Mouse (Mus musculus) thymus, postnatal 25 days (tissue): Measurements from ENCODE around the gene Zfp810.
"Not testable (repeated sequence)": the region's sequence is repeated elsewhere in the genome, so short reads cannot be mapped to it uniquely, and the experiment has no call there.

ENCODE experiments used
- DNase-seq: peaks from one replicate; pipeline ENCODE4 v3.0.0; 2022

Gene Zfp810

GRCm38 (mm10) chr9:22307156-22307919 is at the start of gene Zfp810:
TSS of gene Zfp810 (minus strand) at chr9:22307648.
- peak; percentile 95 for DNase-seq

DNA sequence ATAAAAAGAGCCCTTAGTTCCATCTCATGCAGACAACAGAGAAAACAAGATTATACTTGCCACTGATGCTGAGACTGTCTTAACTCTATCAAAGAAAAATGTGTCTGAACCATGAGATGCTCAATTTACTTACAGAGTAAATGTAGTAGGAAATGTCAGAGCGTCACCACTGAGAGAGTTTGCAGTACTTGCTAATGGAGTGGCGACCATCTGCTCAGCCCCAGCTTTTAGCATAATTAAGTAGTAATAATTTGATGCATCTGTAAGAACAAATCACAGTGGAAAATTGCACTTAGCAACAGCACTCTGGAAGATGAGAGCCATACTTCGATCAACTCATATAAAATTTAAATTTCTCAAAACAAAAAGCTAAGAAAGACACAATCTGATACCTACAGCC is 48.5 kb upstream of the Zfp810 start:
- no peak for DNase-seq

GRCm38 (mm10) chr9:22353901-22354300 is 46.5 kb upstream of the Zfp810 start:
- no peak for DNase-seq

DNA sequence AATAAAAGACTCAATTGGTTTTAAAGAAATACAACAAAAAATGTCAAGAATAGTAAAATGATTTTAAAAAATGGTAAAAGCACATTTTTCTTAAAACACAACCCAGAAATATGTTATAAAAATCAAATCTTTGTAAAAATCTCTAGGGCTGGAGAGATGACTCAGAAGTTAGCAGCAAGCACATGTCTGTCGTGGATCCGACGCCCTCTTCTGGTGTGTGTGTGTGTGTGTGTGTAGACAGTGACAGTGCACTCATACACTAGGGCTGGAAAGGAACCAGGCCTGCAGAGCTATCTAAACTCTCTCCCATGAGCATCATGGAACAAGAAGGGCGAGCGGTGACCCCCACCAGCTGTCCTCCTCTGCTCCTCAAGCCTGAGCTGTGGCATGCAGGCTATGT is 46.0 kb upstream of the Zfp810 start:
- no peak for DNase-seq

GRCm38 (mm10) chr9:22340331-22340730 is 32.9 kb upstream of the Zfp810 start:
- DNase-seq: no peak

DNA sequence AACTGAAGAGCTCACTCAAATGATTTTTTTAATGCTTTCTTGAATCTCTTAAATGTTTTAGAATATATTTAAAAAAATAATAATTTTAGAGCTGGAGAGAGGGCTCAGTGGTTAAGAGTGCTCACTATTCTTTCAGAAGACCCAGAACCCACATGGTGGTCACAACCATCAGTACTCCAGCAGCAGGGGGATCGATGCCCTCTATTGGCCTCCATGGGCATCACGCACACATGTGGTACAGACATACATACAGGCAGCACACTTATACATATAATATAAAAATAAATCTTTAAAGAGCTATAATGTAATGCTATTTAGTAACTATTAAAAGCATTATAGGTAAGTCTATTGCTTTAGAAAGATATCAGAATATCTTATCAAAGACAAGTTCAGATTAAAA is 29.8 kb upstream of the Zfp810 start:
- no peak for DNase-seq

DNA sequence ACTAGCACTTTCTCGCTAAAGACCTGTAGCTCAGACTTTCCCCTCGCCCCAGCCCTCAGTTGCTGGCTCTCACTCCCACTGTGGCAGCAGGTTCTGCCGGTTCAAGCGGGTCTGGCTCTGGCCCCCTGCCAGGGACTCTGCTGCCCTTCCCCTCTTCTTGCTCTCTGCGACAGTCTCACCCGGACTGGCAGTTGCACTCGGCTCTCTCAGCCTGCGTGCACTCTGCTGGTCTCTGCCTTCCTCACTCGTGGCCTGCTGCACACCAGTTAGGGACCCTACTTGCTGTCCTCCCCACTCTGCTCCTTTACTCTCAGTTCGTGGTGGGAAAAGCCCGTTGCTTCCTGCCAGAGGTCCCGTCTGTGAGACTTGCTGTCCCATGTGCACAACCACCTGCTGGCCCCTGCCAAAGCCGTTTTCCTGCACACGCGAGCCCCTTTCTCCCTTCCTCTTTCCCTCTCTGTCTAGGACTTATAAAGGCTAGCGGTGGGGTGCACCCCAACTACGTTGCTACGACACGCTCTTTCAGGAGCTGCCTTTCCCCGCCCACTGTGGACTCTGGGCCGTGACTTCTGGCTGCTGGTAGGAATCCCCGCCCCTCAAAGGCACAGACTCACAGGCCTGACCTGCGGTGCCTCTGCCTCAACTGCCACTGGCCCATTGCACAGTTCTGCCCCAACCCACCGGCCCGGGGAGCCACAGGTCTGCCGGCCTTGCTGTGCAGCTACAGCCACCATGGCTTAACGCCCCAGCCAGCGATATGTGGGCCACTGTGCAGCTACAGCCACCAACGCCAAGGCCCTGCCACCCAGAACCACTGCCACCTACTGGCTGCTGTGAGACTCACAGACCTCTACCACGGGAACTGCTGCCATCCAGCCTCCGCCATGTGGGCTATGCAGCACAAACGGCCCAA is 20.3 kb upstream of the Zfp810 start:
- DNase-seq: peak; percentile 93

GRCm38 (mm10) chr9:22327099-22327474 is 19.6 kb upstream of the Zfp810 start:
- no peak for DNase-seq

DNA sequence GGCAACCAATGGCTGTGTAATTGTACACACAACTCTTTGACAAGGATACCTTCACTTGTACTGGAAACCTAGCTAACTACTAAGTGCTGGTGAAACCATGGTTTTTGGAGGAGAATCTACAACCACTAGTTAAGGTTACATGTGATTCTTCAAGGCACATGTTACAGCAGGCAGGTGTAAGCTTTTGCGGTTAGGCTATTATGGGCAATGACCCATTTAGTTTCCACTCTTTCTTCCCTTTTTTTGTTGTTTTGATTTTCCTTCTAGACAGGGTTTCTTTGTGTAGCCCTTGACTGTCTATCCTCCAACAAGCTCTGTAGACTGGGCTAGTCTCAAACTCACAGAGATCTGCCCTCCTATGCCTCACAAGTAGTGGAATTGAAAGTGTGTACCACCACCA is 17.1 kb upstream of the Zfp810 start:
- DNase-seq: no peak

GRCm38 (mm10) chr9:22322381-22323211 is 15.1 kb upstream of the Zfp810 start:
- no peak for DNase-seq

- no peak for DNase-seq
These were observed 11.7 kb upstream of the Zfp810 start for GRCm38 (mm10) chr9:22319109-22319508.

- DNase-seq: not testable (repeated sequence)
These were observed 8.6 kb upstream of the Zfp810 start for GRCm38 (mm10) chr9:22316047-22316446.

DNA sequence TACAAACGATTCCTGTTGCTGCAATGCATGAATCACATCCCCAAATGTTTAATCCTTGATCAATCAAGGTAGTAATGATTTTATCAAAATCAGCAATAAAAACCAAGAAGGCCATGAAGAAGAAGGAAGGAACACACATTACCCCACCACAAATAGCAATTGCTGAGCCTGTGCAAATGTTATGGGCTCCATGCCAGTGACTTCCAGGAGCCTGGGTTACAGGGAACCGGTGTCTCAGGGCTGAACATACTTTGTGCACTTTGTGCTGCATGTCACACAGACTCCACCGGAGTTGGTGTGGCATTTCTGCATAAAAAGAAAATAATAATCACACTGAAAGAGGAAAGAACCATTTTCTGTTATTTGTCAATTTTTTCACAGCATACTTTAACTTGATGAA is 6.6 kb upstream of the Zfp810 start:
- DNase-seq: no peak

DNA sequence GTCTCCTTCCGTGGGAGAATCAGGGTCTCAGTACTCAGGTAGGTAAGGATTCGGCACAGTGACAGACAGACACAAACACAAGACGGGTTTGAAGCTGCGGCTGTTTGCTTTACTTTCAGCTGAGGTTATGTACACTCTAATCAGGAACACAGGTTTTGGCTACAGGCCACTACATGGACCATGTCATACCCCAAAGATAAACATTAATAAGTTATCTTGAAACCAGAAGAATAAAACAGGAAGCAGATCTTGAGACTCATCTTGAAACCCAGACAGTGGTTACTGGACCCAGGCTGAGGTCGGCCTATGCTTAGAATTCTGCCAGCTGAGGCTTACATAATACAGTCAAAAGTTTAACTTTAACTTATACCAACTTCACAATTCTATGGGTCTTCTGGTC is 5.8 kb upstream of the Zfp810 start:
- DNase-seq: no peak

DNA sequence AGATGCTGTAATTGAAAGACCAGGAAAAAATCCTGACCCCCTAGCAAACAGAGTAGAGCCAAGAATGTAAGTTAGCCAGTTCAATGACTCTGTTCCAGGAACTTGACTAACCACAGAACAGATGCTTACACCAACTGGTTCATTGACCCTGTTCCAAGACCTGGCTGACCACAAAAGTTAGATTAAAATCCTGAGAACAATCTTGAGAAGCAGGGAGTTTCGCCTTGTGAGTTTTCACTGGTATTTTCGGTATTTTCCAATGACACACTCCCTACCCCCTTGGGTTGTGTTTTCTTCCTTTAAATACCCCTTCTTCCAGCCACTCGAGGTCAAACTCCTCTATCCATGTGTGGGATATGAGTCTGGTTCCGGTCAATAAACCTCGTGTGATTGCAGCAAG is 2.2 kb upstream of the Zfp810 start:
- DNase-seq: no peak

DNA sequence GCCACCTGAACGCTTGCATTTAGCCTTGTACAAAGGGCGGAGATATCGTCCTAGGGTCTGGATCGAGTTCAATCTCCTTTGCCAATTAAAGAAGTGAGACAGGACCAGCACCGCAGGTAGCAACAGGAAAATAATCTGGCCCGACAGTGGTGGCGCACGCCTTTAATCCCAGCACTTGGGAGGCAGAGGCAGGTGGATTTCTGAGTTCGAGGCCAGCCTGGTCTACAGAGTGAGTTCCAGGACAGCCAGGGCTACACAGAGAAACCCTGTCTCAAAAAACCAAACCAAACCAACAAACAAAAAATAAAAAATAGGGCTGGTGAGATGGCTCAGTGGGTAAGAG is 443 bp upstream of the Zfp810 start:
- not testable (repeated sequence) for DNase-seq

DNA sequence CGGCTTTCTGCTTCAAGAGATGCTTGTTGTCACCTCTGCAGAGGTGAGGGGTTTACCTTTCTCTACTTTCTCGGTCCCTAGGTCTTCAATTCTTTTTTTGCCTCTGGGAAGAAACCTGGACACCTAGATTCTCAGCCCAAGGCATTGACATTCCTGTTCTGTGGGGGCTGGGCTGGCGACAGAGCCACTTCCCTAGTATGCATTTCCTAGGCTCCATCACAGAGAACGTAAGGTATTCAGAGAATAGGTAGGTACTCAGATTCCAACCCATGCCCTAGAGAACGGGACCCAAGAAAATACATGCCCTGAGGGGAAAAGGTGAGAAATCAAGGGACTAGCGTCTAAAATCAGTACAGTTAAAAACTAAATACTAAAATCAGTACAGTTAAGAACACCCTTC is 722 bp downstream of the Zfp810 start:
- DNase-seq: no peak

GRCm38 (mm10) chr9:22302199-22302598 is 5.2 kb downstream of the Zfp810 start:
- DNase-seq: no peak

GRCm38 (mm10) chr9:22278733-22279132 is 28.7 kb downstream of the Zfp810 start:
- DNase-seq: no peak

GRCm38 (mm10) chr9:22268886-22269285 is 38.6 kb downstream of the Zfp810 start:
- DNase-seq: no peak

- DNase-seq: no peak
These were observed 44.8 kb downstream of the Zfp810 start for GRCm38 (mm10) chr9:22262611-22263010.

- DNase-seq: no peak
These were observed 45.9 kb downstream of the Zfp810 start for GRCm38 (mm10) chr9:22261594-22261993.

GRCm38 (mm10) chr9:22260092-22260422 is 47.4 kb downstream of the Zfp810 start:
- DNase-seq: no peak
